Mouse (Mus musculus): ENCODE results near the gene Sox13.

DNA sequence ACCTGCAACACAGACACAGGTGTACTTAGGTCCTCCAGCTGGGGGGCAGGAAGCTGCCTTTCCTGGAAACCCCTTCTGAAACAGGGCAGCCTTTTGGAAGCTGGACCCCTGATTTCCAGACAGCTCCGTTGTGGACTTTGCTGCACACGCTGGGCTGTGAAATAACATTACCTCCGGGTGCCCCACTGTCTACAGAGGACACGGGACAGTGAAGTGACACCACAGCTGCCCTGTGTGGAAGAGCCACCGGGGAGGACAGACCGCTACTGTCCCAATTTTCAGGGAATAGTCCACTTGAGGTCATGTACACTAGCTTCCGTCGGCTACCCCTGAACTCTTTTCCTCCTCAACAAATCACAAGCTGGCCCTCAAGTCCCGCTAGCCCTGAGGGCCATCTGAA, 15.9 kb downstream of the Sox13 start:
- TF ChIP-seq CTCF (IDR thresholded peaks at IDR 0.05; ENCODE audit: borderline replicate concordance, insufficient read depth, low read length): no peak
- TF ChIP-seq POLR2A (IDR thresholded peaks at IDR 0.05; ENCODE audit: low read depth, low read length): no peak

Measured in embryonic fibroblast, embryonic 13.5 days (primary cell).